Mouse (Mus musculus) megakaryocyte, embryonic 14.5 days (primary cell): ENCODE results near the gene Fbxo44.

ENCODE experiments used
- FLI1 ChIP-seq: IDR thresholded peaks from 2 replicates; pipeline ENCODE4 v1.6.1; 2012; ENCODE audit warnings: low read length, inconsistent platforms, mixed read lengths
- GATA1 ChIP-seq: IDR thresholded peaks from 3 replicates; pipeline ENCODE4 v1.6.1; 2012; ENCODE audit warnings: mixed read lengths, low read length, inconsistent platforms, borderline replicate concordance

DNA sequence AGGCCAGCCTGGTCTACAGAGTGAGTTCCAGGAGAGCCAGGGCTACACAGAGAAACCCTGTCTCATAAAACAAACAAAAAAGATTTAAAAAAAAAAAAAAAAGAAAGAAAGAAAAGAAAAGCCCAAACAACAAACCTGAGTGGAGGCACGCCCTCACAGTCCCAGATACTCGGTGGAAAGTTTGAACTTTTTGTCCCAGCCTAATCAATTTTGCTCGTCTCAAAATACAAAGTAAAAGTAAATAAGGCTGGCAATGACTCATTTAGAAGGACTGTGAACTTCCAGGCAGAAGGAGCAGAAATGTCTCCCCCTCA is 9.4 kb downstream of the Fbxo44 start:
- TF ChIP-seq GATA1 (no peak), FLI1 (no peak)
